Mouse (Mus musculus) hindbrain, embryonic 11.5 days (tissue): ENCODE results near the gene Srp68. TPM values are rescaled to one million over a fixed set of nuclear protein-coding genes. Genes with fewer than 3 reads are reported as not detected.

Experiments
- ATAC-seq: fragments of 200-750 bp; cut with Nextera tagmentation; 2 replicates; pipeline ENCODE4 v1.8.0; 2017; ENCODE audit warnings: mild to moderate bottlenecking, moderate TSS enrichment, moderate library complexity; ENCODE audit not compliant: low FRiP score
- DNase-seq: peaks from one replicate; pipeline ENCODE4 v3.0.0-alpha.2; 2015; ENCODE audit warnings: low spot score
- H3K27ac ChIP-seq: fragments of 300-500 bp; sonication (generic); 2 replicates; pipeline ENCODE4 v1.5.1; 2014; ENCODE audit warnings: mild to moderate bottlenecking, low read depth, low read length
- H3K27me3 ChIP-seq: fragments of 300-500 bp; sonication (generic); 2 replicates; pipeline ENCODE4 v1.6.1; 2014; ENCODE audit warnings: mild to moderate bottlenecking, low read length, moderate library complexity, mixed read lengths; ENCODE audit not compliant: control insufficient read depth, insufficient read depth
- H3K36me3 ChIP-seq: fragments of 300-500 bp; sonication (generic); 2 replicates; pipeline ENCODE4 v1.6.1; 2014; ENCODE audit warnings: mild to moderate bottlenecking, low read length, moderate library complexity, mixed read lengths; ENCODE audit not compliant: control insufficient read depth, insufficient read depth
- H3K4me1 ChIP-seq: fragments of 300-500 bp; sonication (generic); replicated peaks from 2 replicates; pipeline ENCODE4 v1.6.1; 2014; ENCODE audit warnings: low read length, mixed read lengths; ENCODE audit not compliant: control insufficient read depth, insufficient read depth
- H3K4me2 ChIP-seq: fragments of 300-500 bp; sonication (generic); replicated peaks from 2 replicates; pipeline ENCODE4 v1.6.1; 2014; ENCODE audit warnings: mild to moderate bottlenecking, low read depth, low read length
- H3K4me3 ChIP-seq: fragments of 300-500 bp; sonication (generic); 2 replicates; pipeline ENCODE4 v1.5.1; 2014; ENCODE audit warnings: low read depth, low read length
- H3K9ac ChIP-seq: fragments of 300-500 bp; sonication (generic); 2 replicates; pipeline ENCODE4 v1.6.1; 2014; ENCODE audit warnings: low read depth, low read length
- H3K9me3 ChIP-seq: fragments of 300-500 bp; sonication (generic); 2 replicates; pipeline ENCODE4 v1.6.1; 2016; ENCODE audit warnings: low read length; ENCODE audit not compliant: control insufficient read depth
- WGBS: fragments of 180-500 bp; shearing (Covaris S2); extraction: QIAGEN DNeasy Blood & Tissue Kit; methylation state at CpG from one replicate; pipeline ENCODE4 v1.1.7; 2014; 5-methylcytosine and 5-hydroxymethylcytosine counted together
- polyA plus RNA-seq: library from polyadenylated mRNA; unstranded; fragments of >200 nt; fragmentation: Nextera tagmentation; extraction: Ambion mirVana; gene quantifications from 2 replicates; pipeline ENCODE4 v1.2.1, GENCODE M21; 2014

Gene Srp68
- polyA plus RNA-seq, 1 experiment from 2014 or later, result 74.0 TPM

DNA sequence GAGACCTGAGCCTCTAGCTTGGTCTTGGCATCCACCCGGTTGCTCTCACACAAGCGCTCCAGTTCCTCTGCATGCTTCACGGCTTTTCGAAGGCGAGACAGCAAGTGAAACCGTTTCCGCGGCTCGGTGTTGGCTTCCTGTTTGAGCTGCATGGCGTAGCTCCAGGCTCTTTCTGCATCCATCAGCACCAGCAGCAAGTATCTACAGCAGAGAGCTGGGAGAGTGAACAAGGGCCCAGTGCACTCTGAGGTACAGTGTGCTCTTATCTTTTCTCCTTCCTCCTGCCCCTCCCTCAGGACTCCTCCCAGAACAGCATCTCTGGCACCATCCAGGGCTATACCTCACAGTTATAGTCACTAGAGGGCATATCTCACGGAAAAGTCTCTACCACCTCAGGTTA, 8.7 kb downstream of the Srp68 start:
- ATAC-seq (no peak), DNase-seq (no peak)
- Histone ChIP-seq H3K9me3 (no peaks in the 10 kb centered on the region), H3K9ac (no peak overlapping the region), H3K4me3 (no peak overlapping the region), H3K4me1 (no peaks in the 10 kb centered on the region), H3K36me3 (peaks cover 26% of the 10 kb centered on the region), H3K4me2 (no peak overlapping the region), H3K27me3 (no peaks in the 10 kb centered on the region), H3K27ac (no peak overlapping the region)
- WGBS, result 93% methylated on average over 11 of the region's 11 CpGs

GRCm38 (mm10) chr11:116260259-116260658, 13.8 kb downstream of the Srp68 start:
- 91% methylated on average over 7 of the region's 7 CpGs for WGBS
- H3K4me3 ChIP-seq, result no peak overlapping the region; the same call in 1 of the 2 replicates
- no peak overlapping the region for H3K27ac ChIP-seq
- H3K4me2 ChIP-seq, result no peak overlapping the region
- peaks cover 22% of the 10 kb centered on the region for H3K36me3 ChIP-seq
- no peaks in the 10 kb centered on the region for H3K9me3 ChIP-seq
- ATAC-seq (no peak), DNase-seq (no peak)
- H3K27me3 ChIP-seq, result no peaks in the 10 kb centered on the region
- no peak overlapping the region for H3K9ac ChIP-seq
- H3K4me1 ChIP-seq, result no peaks in the 10 kb centered on the region

DNA sequence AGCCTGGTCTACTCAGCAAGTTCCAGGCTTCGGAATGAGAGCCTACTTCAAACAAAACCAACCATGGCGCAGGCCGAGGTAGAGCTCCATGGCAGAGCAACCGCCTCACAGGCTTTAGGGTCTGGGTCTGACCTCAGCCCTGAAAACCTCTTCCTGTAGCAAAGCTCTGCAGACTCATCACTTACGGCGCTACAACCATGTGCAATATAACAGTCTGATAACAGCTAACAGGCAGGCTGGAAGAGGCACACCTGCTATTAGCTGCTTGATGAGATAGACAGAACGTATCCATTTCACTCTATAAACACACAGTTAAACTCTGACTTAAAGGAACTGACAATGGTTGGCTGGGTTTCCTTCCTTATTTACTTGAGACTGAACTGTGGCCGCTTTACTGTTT, 14.6 kb downstream of the Srp68 start:
- Histone ChIP-seq H3K4me3 (no peak overlapping the region), H3K27me3 (no peaks in the 10 kb centered on the region), H3K27ac (no peak overlapping the region), H3K4me1 (no peaks in the 10 kb centered on the region), H3K9me3 (no peaks in the 10 kb centered on the region), H3K9ac (no peak overlapping the region), H3K36me3 (peaks cover 22% of the 10 kb centered on the region), H3K4me2 (no peak overlapping the region)
- ATAC-seq (no peak), DNase-seq (no peak)
- WGBS, result 95% methylated on average over 8 of the region's 8 CpGs

- Histone ChIP-seq H3K9ac (no peak overlapping the region), H3K36me3 (peaks cover 19% of the 10 kb centered on the region), H3K27me3 (no peaks in the 10 kb centered on the region), H3K4me1 (no peaks in the 10 kb centered on the region), H3K27ac (no peak overlapping the region), H3K4me3 (no peak overlapping the region), H3K4me2 (no peak overlapping the region), H3K9me3 (no peaks in the 10 kb centered on the region)
- WGBS, result 92% methylated on average over 9 of the region's 9 CpGs
- ATAC-seq, result no peak
- no peak for DNase-seq
These were observed 17.9 kb downstream of the Srp68 start for GRCm38 (mm10) chr11:116255982-116256675.

DNA sequence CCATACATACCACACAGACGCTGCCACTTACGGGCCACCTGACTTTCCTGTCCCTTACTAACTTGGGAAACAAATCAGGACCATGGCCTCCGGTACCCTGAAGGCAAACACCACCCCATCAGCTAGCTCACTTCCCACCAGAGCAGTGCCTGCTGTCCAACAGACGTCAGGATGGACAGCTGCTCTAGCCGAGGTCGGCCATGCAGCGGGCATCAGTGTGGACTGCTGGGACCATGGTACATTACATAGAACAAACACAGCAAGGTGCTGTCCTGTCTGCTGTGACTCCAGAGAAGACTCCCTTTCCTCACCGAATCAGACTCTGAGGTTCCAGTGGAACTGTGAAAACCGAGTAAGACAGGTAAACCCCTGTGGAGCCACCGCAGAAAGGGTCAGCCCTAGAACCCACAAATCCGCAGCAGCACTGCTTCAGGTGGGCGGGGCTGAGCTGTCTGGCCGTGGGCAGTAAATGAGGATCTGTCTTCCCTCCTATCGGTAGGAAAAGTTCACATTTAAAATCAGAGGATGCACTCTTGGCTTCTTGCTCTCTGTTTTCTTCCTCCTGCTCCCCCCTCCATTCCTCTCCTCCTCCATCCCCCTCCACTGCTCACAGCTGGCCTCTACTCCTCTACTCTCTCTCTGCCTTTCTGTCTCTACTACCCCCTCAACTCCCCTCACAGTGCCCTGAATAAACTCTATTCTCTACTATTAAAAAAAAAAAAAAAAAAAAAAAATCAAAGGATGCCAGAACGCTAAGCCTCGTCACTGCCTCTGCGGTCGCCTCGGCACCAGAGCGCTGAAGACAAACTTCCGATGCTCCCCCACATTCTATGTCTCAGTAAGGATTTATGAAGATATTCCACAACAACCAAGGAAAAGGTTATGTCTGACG, 18.7 kb downstream of the Srp68 start:
- WGBS, result 89% methylated on average over 22 of the region's 22 CpGs
- no peak for ATAC-seq

DNA sequence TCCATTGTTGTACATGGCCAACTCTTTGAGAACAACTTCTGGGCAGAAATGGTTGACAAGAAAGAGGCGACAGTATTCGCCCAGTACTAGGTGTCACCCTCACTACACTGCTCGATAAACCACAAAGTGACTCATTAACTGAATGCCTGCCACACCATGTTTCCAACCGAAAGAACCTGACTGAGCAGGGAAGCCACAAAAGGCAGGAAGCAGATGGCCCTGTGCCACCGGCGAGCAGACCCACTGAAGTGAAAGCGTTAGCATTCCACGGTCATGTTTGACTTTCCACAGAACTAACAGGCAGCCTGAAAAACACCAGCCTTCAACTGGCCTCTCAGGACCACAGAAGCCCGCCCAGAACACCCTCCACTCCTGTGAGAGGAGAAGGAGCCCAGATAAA, 19.4 kb downstream of the Srp68 start:
- H3K9me3 ChIP-seq, result no peaks in the 10 kb centered on the region
- no peak overlapping the region for H3K9ac ChIP-seq
- DNase-seq (no peak), ATAC-seq (no peak)
- 90% methylated on average over 9 of the region's 9 CpGs for WGBS
- H3K4me3 ChIP-seq, result no peak overlapping the region
- H3K4me1 ChIP-seq, result no peaks in the 10 kb centered on the region
- H3K4me2 ChIP-seq, result no peak overlapping the region
- no peaks in the 10 kb centered on the region for H3K27me3 ChIP-seq
- peaks cover 17% of the 10 kb centered on the region for H3K36me3 ChIP-seq
- no peak overlapping the region for H3K27ac ChIP-seq

More for the DNA sequence above, 18.7 kb downstream of the Srp68 start:
- Histone ChIP-seq H3K36me3 (peaks cover 21% of the 10 kb centered on the region), H3K4me1 (no peaks in the 10 kb centered on the region), H3K27me3 (no peaks in the 10 kb centered on the region), H3K4me3 (no peak overlapping the region), H3K27ac (no peak overlapping the region), H3K9me3 (no peaks in the 10 kb centered on the region), H3K9ac (no peak overlapping the region), H3K4me2 (no peak overlapping the region)
- no peak for DNase-seq

DNA sequence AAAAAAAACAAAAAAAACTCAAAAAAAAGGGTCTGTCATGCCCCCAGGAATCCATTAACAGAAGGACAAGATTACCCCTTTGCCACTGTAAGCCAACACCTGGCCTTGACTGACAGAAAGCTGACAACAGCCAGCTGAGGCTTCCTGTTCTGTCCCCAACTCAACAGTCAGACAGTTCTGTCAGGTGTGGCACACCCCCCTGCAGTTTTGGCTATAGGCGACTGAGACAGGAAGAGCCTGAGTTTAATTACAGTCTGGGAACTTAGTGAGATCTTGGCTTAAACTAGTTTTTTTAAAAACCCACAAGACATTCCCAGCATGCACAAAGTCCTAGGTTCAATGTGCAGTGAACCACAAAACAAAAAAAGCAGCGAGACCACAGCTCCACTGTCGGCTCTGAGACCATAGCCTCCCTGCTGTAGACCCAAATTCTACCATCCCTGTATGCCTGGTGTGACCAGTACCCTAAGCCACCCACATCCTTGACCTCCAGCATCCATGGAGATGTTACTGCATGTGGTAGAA, 20.9 kb downstream of the Srp68 start:
- WGBS, result 90% methylated on average over 3 of the region's 3 CpGs
- H3K27ac ChIP-seq, result no peak overlapping the region
- no peaks in the 10 kb centered on the region for H3K4me1 ChIP-seq
- DNase-seq, result no peak
- ATAC-seq, result no peak
- H3K36me3 ChIP-seq, result peaks cover 23% of the 10 kb centered on the region
- no peak overlapping the region for H3K4me2 ChIP-seq
- no peak overlapping the region for H3K9ac ChIP-seq
- H3K27me3 ChIP-seq, result no peaks in the 10 kb centered on the region
- no peaks in the 10 kb centered on the region for H3K9me3 ChIP-seq
- H3K4me3 ChIP-seq, result no peak overlapping the region

- Histone ChIP-seq H3K4me2 (no peak overlapping the region), H3K36me3 (peaks cover 31% of the 10 kb centered on the region), H3K9me3 (no peaks in the 10 kb centered on the region), H3K27me3 (no peaks in the 10 kb centered on the region), H3K4me3 (no peak overlapping the region), H3K9ac (no peak overlapping the region), H3K27ac (no peak overlapping the region), H3K4me1 (no peaks in the 10 kb centered on the region)
- 91% methylated on average over 8 of the region's 8 CpGs for WGBS
- DNase-seq (no peak), ATAC-seq (no peak)
These were observed 23.1 kb downstream of the Srp68 start for GRCm38 (mm10) chr11:116250898-116251297.
